Mouse (Mus musculus) brain, embryonic 14.5 days (tissue): ENCODE results near the gene Cdc123. TPM values are rescaled to one million over a fixed set of nuclear protein-coding genes. Genes with fewer than 3 reads are reported as not detected.

Experiments
- DNase-seq: peaks from one replicate; pipeline ENCODE4 v3.0.0-alpha.2; 2011; ENCODE audit warnings: low read depth
- CTCF ChIP-seq: fragments of 200-500 bp; IDR thresholded peaks from 2 replicates; pipeline ENCODE4 v1.5.1; 2012; ENCODE audit warnings: inconsistent platforms, mild to moderate bottlenecking, moderate library complexity, borderline replicate concordance; ENCODE audit not compliant: insufficient read depth, insufficient read length; ENCODE audit errors: extremely low read depth
- POLR2A ChIP-seq: fragments of 200-500 bp; IDR thresholded peaks from 2 replicates; pipeline ENCODE4 v1.6.1; 2012; ENCODE audit warnings: mild to moderate bottlenecking, inconsistent platforms, borderline replicate concordance; ENCODE audit not compliant: poor library complexity, insufficient read depth, insufficient read length, severe bottlenecking; ENCODE audit errors: extremely low read depth
- polyA plus RNA-seq: library from polyadenylated mRNA; depleted of rRNA; stranded (reverse); fragments of >200 nt; gene quantifications from 2 replicates; pipeline ENCODE4 v1.2.3, GENCODE M21; 2012; rRNA removed

The Cdc123 gene
- polyA plus RNA-seq, 1 experiment, result 151 TPM

DNA sequence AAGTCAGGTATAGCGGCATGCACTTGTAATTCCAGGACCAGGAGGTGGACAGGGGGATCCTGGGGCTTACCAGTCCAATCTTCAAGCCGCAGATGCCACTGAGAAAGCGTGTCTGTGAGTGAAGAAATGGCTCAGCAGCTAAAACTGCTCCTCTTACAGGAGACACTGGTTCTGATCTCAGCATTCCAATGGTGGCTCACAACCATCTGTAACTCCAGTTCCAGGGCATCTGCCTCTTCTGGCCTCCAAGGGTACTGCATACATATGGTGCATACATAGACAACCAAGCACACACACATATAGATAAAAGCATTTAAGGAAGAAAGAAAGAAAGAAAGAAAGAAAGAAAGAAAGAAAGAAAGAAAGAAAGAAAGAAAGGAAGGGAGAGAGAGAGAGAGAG is 82.9 kb downstream of the Cdc123 start:
- TF ChIP-seq POLR2A (no peak), CTCF (peak; percentile 6; the same call in 1 of the 2 replicates)
- no peak for DNase-seq

DNA sequence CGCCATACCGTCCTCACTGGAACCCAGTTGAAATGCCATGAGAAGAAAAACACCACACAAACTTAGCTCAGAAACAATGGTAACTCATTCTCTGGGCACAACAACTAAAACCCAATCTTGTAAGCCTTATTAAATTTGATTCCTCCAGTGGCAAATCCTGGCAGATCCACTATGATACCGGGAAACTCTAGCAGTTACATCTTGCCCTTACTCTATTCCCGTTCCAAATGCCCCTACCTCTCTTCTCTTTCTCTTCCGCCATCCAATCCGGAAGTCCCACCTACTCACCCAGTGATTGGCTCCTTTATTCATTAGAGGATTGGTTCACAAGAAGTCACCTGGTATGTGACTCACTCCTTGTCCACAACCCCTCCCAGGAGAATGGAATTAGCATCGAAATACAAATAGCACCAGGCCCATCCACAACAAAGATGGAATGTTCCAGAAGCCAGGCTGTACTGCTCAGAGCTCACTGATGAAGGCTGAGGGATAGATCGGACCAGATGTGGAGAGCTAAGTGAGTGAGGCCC is 84.4 kb downstream of the Cdc123 start:
- TF ChIP-seq CTCF (no peak), POLR2A (no peak)
- no peak for DNase-seq

DNA sequence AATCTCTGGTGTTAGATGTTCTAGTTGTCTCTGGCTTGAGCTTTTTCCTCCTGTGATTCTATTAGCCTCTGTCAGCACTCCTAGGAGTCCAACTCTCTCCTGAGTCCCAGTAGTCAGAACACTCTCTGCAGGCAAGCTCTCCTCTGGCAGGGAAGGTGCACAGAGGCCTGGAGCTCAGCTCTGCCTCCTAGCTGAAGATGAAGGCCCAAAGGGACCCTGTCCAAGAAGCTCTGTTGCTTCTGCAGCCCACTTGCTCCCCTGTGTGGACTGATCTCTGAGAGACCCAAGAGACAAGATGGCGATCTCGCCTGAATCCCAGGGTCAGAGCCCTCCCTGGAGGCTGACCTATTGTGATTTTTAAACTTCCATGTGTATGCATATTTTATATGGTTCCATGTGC is 86.4 kb downstream of the Cdc123 start:
- no peak for DNase-seq
- no peak for TF ChIP-seq CTCF
- no peak for TF ChIP-seq POLR2A

DNA sequence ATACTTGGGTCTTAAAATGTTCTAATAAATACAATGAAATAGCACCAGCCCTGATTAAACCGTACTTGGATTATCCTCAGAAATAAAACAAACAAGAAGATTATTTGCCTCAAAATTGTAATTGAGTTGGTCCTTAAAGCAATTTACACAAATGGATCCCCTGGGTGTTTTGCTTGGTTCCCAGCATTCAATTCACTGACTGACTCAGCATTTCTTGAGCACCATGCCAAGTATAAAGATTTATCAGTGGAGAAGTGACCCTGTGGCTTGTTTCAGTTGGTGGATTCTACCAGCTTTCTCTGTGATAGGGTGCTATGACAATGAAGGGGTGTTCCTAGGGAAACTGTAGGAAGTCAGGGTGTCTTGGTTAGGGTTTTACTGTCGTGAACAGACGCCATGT is 94.1 kb downstream of the Cdc123 start:
- TF ChIP-seq POLR2A, result no peak
- no peak for DNase-seq

DNA sequence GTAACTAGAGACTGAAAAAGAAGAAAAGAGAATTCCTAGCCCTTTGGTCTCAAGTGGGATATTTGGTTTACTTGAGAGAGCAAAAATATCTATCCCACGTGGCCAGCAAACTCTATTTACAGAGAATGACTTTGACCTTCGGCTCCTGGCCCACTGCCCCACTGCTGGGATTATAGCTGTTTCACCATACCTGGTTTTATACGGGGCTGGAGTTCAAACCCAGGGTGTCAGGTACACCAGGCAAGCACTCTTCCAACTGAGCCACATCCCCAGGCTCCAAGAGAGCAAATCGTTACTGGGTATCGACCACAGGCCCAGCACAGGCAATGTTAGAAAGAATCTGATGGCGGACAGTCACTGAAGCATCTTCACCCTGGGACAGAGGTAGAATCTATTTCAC is 95.8 kb downstream of the Cdc123 start:
- no peak for DNase-seq
- TF ChIP-seq POLR2A, result no peak
- TF ChIP-seq CTCF, result no peak

DNA sequence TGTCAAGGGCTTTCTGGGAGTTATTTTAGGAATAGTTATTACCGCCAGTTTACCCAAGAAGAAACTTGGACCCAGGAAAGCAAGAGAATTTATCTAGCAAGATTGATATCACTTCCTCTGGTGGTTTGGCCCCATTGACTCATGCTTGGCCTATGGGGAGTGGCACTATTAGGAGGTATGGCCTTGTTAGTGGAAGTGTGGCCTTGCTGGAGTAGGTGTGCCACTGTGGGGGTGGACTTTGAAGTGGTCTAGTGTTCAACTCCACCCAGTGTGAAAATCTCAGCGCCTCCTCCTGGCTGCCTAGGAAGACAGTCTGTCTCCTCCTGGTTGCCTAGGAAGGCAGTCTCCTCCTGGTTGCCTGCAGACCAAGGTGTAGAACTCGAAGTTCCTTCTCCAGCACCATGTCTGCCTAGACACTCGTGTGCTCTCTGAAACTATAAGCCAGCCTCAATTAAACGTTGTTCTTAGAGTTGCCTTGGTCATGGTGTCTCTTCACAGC is 97.4 kb downstream of the Cdc123 start:
- DNase-seq, result no peak
- TF ChIP-seq POLR2A (no peak), CTCF (no peak)

DNA sequence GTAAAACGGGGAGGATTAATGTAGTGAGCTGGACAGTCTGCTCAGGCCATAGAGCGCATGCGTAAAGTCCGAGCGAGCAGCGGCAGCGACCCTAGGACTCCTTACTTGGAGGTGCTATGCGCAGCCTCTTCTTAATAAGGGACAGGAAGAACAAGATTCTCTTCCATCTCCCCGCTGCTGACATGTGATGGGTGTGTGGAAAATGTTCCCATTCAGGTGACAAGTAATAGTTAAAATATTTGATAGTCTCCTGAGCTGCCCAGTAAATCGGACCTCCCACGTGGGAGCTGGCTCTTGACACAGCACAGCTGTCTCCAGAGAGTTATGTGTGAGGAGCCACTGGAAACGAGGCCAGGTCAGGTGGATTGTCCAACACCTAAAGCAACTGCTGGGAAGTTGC is 98.4 kb downstream of the Cdc123 start:
- TF ChIP-seq POLR2A, result no peak
- no peak for TF ChIP-seq CTCF
- DNase-seq, result no peak

Other genes starting within 250 kb of the Cdc123 start
- 5.2 and 7.3 TPM in 2 replicates for gene Camk1d, start 130.6 kb downstream of the Cdc123 start, polyA plus RNA-seq
- 16.6 and 19.4 TPM in 2 replicates for gene Nudt5, start 145 bp downstream of the Cdc123 start, polyA plus RNA-seq
- gene Gm13199, start 17.8 kb upstream of the Cdc123 start, polyA plus RNA-seq, result 6.2 and 12.1 TPM in 2 replicates
- gene Sec61a2, start 50.3 kb upstream of the Cdc123 start, polyA plus RNA-seq, result 156 and 186 TPM in 2 replicates
- 9.4 and 16.8 TPM in 2 replicates for gene Dhtkd1, start 97.6 kb upstream of the Cdc123 start, polyA plus RNA-seq
- 8.9 and 16.6 TPM in 2 replicates for gene Upf2, start 106.3 kb upstream of the Cdc123 start, polyA plus RNA-seq